Mouse (Mus musculus) thymus, adult 2 months (tissue): Measurements from ENCODE around the gene Hbq1a.
A peak's percentile ranks its signal among the peaks of the same experiment; 100 is the strongest.

Experiments used
- CTCF ChIP-seq: fragments of 200-500 bp; IDR thresholded peaks from 2 replicates; pipeline ENCODE4 v1.5.1; 2012; ENCODE audit warnings: mild to moderate bottlenecking, control low read depth, low read length, moderate library complexity, borderline replicate concordance; ENCODE audit not compliant: control insufficient read depth, poor library complexity, insufficient read depth; ENCODE audit errors: extremely low read depth
- POLR2A ChIP-seq: fragments of 200-500 bp; IDR thresholded peaks from 2 replicates; pipeline ENCODE4 v1.6.1; 2012; ENCODE audit warnings: mild to moderate bottlenecking, low read length, control low read depth, moderate library complexity; ENCODE audit not compliant: control insufficient read depth, poor library complexity, insufficient read depth; ENCODE audit errors: extremely low read depth

- no peak for TF ChIP-seq POLR2A
- TF ChIP-seq CTCF = peak; percentile 67; the same call in 1 of the 2 replicates
Measured at GRCm38 (mm10) chr11:32340476-32341473, 40.9 kb downstream of the Hbq1a start.
